Mouse (Mus musculus) hindbrain, embryonic 14.5 days (tissue): Measurements from ENCODE around the gene Pdcl3. TPM values are rescaled to one million over a fixed set of nuclear protein-coding genes. Genes with fewer than 3 reads are reported as not detected.

Source experiments
- ATAC-seq: fragments of 200-750 bp; cut with Nextera tagmentation; 2 replicates; pipeline ENCODE4 v1.8.0; 2017; ENCODE audit warnings: moderate number of reproducible peaks, mild to moderate bottlenecking, moderate TSS enrichment, moderate library complexity; ENCODE audit not compliant: low FRiP score
- DNase-seq: peaks from one replicate; pipeline ENCODE4 v3.0.0-alpha.2; 2015; ENCODE audit warnings: low spot score
- H3K27ac ChIP-seq: fragments of 300-500 bp; sonication (generic); 2 replicates; pipeline ENCODE4 v1.5.1; 2014; ENCODE audit warnings: mild to moderate bottlenecking, moderate library complexity
- H3K27me3 ChIP-seq: fragments of 300-500 bp; sonication (generic); 2 replicates; pipeline ENCODE4 v1.6.1; 2014; ENCODE audit warnings: mild to moderate bottlenecking, low read length, mixed read lengths; ENCODE audit not compliant: control insufficient read depth, insufficient read depth
- H3K36me3 ChIP-seq: fragments of 300-500 bp; sonication (generic); replicated peaks from 2 replicates; pipeline ENCODE4 v1.6.1; 2014; ENCODE audit not compliant: control insufficient read depth, insufficient read depth
- H3K4me1 ChIP-seq: fragments of 300-500 bp; sonication (generic); replicated peaks from 2 replicates; pipeline ENCODE4 v1.6.1; 2014; ENCODE audit warnings: antibody characterized with exemption, low read length, mixed read lengths; ENCODE audit not compliant: control insufficient read depth, insufficient read depth
- H3K4me2 ChIP-seq: fragments of 300-500 bp; sonication (generic); replicated peaks from 2 replicates; pipeline ENCODE4 v1.6.1; 2014; ENCODE audit warnings: mild to moderate bottlenecking, moderate library complexity
- H3K4me3 ChIP-seq: fragments of 300-500 bp; sonication (generic); replicated peaks from 2 replicates; pipeline ENCODE4 v1.5.1; 2014; ENCODE audit warnings: mild to moderate bottlenecking, low read length
- H3K9ac ChIP-seq: fragments of 300-500 bp; sonication (generic); 2 replicates; pipeline ENCODE4 v1.6.1; 2014
- H3K9me3 ChIP-seq: fragments of 300-500 bp; sonication (generic); 2 replicates; pipeline ENCODE4 v1.6.1; 2016; ENCODE audit warnings: low read length; ENCODE audit not compliant: control insufficient read depth
- WGBS: fragments of 180-500 bp; shearing (Covaris S2); extraction: QIAGEN DNeasy Blood & Tissue Kit; methylation state at CpG from one replicate; pipeline ENCODE4 v1.1.7; 2014; 5-methylcytosine and 5-hydroxymethylcytosine counted together
- polyA plus RNA-seq: library from polyadenylated mRNA; unstranded; fragments of >200 nt; fragmentation: Nextera tagmentation; extraction: Ambion mirVana; gene quantifications from 2 replicates; pipeline ENCODE4 v1.2.1, GENCODE M21; 2014

Gene Pdcl3
- 131 and 141 TPM in 2 replicates for polyA plus RNA-seq

- H3K27ac ChIP-seq = no peak within 1 kb of the TSS
- 87% methylated on average over 3 of the region's 3 CpGs for WGBS
- peaks cover 11% of the 10 kb centered on the region for H3K4me1 ChIP-seq
- no peak for DNase-seq
- no peaks in the 10 kb centered on the region for H3K36me3 ChIP-seq
- H3K9ac ChIP-seq = no peak within 1 kb of the TSS
- no peak within 1 kb of the TSS for H3K4me3 ChIP-seq
- no peaks in the 10 kb centered on the region for H3K27me3 ChIP-seq
- no peak within 1 kb of the TSS for H3K4me2 ChIP-seq
- no peak for ATAC-seq
- no peaks in the 10 kb centered on the region for H3K9me3 ChIP-seq
These were observed at the start of gene Pdcl3 for GRCm38 (mm10) chr1:38985308-38985707. Gene Pdcl3 (plus strand): TSS chr1:38985608.

DNA sequence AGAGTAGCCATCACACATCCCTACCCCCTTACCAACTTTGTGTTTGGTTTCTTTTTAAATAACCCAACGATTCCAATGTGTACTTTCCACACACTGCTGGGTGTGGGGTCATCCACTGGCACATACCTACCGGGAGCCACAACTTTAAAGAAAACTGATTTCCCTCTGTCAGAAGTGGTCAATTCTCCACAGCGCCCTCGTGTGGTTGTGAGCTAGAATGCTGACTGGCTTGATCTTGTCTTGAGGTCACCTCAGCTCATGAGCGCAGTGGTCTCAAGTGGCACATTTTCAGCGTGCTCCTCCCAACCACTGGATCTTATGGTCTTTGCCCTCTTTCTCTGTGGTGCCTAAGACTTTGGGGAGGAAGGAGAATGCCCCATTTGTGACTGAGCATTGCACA, 48.6 kb upstream of the Pdcl3 start:
- ATAC-seq (no peak), DNase-seq (peak; percentile 29)
- no peaks in the 10 kb centered on the region for H3K36me3 ChIP-seq
- H3K4me2 ChIP-seq = no peak overlapping the region
- no peak overlapping the region for H3K9ac ChIP-seq
- H3K4me1 ChIP-seq = no peaks in the 10 kb centered on the region
- 22% methylated on average over 6 of the region's 6 CpGs for WGBS
- no peak overlapping the region for H3K4me3 ChIP-seq
- H3K27me3 ChIP-seq = no peaks in the 10 kb centered on the region
- no peaks in the 10 kb centered on the region for H3K9me3 ChIP-seq
- H3K27ac ChIP-seq = no peak overlapping the region

GRCm38 (mm10) chr1:38938849-38939248, 46.6 kb upstream of the Pdcl3 start, which contains the start of gene Nms:
Gene Nms (plus strand): TSS chr1:38939149.
- H3K27me3 ChIP-seq = no peaks in the 10 kb centered on the region
- WGBS = 65% methylated on average over 6 of the region's 6 CpGs
- H3K36me3 ChIP-seq = no peaks in the 10 kb centered on the region
- H3K4me2 ChIP-seq = no peak within 1 kb of the TSS
- ATAC-seq (no peak), DNase-seq (no peak)
- H3K9me3 ChIP-seq = no peaks in the 10 kb centered on the region
- no peak within 1 kb of the TSS for H3K9ac ChIP-seq
- H3K4me3 ChIP-seq = no peak within 1 kb of the TSS
- no peaks in the 10 kb centered on the region for H3K4me1 ChIP-seq
- no peak within 1 kb of the TSS for H3K27ac ChIP-seq

DNA sequence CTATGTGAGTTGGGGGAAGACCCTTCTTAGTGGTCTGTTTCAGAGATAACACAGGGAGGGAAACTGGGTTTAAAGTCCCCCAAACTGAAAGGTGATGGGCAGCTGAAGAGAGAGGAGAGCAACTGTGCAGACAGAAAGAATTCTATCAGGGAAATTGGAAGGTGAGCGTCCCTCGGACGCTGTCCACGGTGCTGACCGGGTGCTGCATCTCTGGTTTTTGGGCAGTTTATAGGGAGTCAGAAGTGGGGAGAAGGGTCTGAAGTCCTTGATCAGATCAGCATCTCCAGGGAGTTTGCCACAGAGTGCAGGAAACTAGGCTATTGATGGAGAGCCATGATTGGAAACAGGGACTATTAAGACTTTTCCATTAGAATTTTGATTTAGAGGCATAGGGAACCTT, 45.8 kb upstream of the Pdcl3 start:
- Histone ChIP-seq H3K27me3 (no peaks in the 10 kb centered on the region), H3K4me1 (no peaks in the 10 kb centered on the region), H3K9me3 (no peaks in the 10 kb centered on the region), H3K4me2 (no peak overlapping the region), H3K36me3 (no peaks in the 10 kb centered on the region), H3K27ac (no peak overlapping the region), H3K4me3 (no peak overlapping the region), H3K9ac (no peak overlapping the region)
- ATAC-seq (no peak), DNase-seq (no peak)
- WGBS = 5% methylated on average over 5 of the region's 5 CpGs

DNA sequence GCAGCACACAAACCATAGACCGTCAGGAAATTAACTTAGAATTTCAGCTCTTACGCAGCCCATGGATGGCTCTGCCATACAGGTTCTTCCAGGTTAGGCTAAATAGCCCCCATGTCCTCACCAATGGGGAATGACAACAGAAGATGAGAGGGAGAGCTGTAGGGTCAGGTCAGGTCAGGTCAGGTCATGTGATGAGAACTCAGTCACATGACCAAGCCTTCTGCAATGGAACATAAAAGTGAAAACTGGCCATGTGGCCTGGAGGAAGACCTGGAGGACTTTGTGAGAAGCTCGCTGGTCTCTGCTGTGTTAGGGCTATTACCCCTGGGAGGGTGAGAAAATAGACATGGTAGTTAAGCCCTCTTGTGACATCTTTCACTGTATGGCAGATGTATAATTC, 29.0 kb upstream of the Pdcl3 start:
- Histone ChIP-seq H3K36me3 (no peaks in the 10 kb centered on the region), H3K9ac (no peak overlapping the region), H3K4me3 (no peak overlapping the region), H3K9me3 (no peaks in the 10 kb centered on the region), H3K27me3 (no peaks in the 10 kb centered on the region), H3K27ac (no peak overlapping the region), H3K4me1 (no peaks in the 10 kb centered on the region), H3K4me2 (no peak overlapping the region)
- no peak for ATAC-seq
- WGBS = 89% methylated on average over 3 of the region's 3 CpGs
- no peak for DNase-seq

DNA sequence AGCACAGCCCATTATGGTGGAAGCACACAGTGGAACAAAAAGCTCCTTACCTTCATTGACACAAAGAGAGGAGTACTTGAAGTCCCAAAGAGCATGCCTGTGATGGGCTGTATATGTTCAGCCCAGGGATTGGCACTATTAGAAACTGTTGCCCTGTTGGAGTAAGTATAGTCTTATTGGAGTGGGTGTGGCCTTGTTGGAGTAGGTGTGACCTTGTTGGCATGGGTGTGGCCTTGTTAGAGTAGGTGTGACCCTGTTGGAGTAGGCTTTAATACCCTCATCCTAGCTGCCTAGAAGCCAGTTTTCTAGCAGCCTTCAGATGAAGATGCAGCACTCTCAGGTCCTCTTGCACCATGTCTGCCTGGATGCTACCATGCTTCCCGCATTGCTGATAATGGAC, 16.3 kb upstream of the Pdcl3 start:
- no peak overlapping the region for H3K4me3 ChIP-seq
- H3K9me3 ChIP-seq = no peaks in the 10 kb centered on the region
- H3K27ac ChIP-seq = no peak overlapping the region
- DNase-seq (no peak), ATAC-seq (no peak)
- H3K36me3 ChIP-seq = no peaks in the 10 kb centered on the region
- H3K4me1 ChIP-seq = no peaks in the 10 kb centered on the region
- H3K4me2 ChIP-seq = no peak overlapping the region
- no peak overlapping the region for H3K9ac ChIP-seq
- 92% methylated on average over 1 of the region's 1 CpGs for WGBS
- H3K27me3 ChIP-seq = no peaks in the 10 kb centered on the region

DNA sequence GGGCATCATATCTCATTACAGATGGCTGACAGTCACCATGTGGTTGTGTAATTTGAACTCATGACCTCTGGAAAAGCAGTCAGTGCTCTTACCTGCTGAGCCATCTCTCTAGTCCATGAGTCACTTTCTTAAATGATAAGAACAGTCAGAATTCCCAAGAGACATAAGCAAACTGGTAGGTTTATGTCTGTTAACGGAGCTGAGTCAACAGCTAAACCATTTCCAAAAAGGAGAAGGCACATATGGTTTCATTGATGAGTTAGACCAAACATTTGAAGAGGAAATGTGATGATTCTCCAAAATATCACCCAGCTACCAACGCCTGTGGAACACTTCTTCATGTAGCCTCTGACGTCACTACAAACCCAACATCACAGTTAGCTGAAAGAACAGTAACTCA, 13.7 kb upstream of the Pdcl3 start:
- Histone ChIP-seq H3K36me3 (no peaks in the 10 kb centered on the region), H3K27ac (no peak overlapping the region)
- WGBS = 88% methylated on average over 3 of the region's 3 CpGs

GRCm38 (mm10) chr1:38972986-38973592, 12.3 kb upstream of the Pdcl3 start:
- ATAC-seq (no peak), DNase-seq (no peak)
- no peak overlapping the region for H3K27ac ChIP-seq
- no peak overlapping the region for H3K4me3 ChIP-seq
- no peaks in the 10 kb centered on the region for H3K4me1 ChIP-seq
- no peaks in the 10 kb centered on the region for H3K36me3 ChIP-seq
- 86% methylated on average over 9 of the region's 9 CpGs for WGBS
- no peaks in the 10 kb centered on the region for H3K27me3 ChIP-seq
- no peaks in the 10 kb centered on the region for H3K9me3 ChIP-seq
- no peak overlapping the region for H3K4me2 ChIP-seq
- no peak overlapping the region for H3K9ac ChIP-seq

More for the DNA sequence above, 13.7 kb upstream of the Pdcl3 start:
- no peak overlapping the region for H3K9ac ChIP-seq
- no peak overlapping the region for H3K4me3 ChIP-seq
- H3K4me1 ChIP-seq = no peaks in the 10 kb centered on the region
- DNase-seq (no peak), ATAC-seq (no peak)
- no peaks in the 10 kb centered on the region for H3K9me3 ChIP-seq
- no peaks in the 10 kb centered on the region for H3K27me3 ChIP-seq
- H3K4me2 ChIP-seq = no peak overlapping the region

GRCm38 (mm10) chr1:38979953-38980352, 5.5 kb upstream of the Pdcl3 start:
- 87% methylated on average over 7 of the region's 7 CpGs for WGBS
- no peaks in the 10 kb centered on the region for H3K27me3 ChIP-seq

DNA sequence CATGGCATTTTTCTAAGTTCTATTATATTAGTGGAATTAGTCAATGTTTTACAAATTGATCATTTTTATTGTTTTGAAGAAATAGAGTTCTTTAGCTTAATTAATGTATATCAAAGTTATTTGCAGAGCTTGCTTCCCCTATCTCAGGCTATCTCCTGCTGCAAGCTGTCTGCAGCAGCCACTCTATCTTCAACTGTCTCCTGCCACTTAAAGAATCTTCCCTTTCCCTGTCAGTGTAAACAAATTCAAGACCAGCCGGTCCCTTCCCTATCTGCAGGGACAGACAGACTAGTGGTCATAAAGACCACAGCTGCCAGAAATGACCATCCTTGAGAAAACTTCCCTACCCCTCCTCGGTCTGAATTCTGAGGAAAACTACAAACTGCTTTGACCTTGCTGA, 1.5 kb upstream of the Pdcl3 start:
- Histone ChIP-seq H3K9me3 (no peaks in the 10 kb centered on the region), H3K36me3 (no peaks in the 10 kb centered on the region), H3K4me1 (peaks cover 11% of the 10 kb centered on the region), H3K27me3 (no peaks in the 10 kb centered on the region), H3K9ac (no peak overlapping the region), H3K27ac (no peak overlapping the region), H3K4me2 (no peak overlapping the region), H3K4me3 (no peak overlapping the region)
- ATAC-seq (no peak), DNase-seq (no peak)
- 73% methylated on average over 2 of the region's 2 CpGs for WGBS

More at GRCm38 (mm10) chr1:38979953-38980352, 5.5 kb upstream of the Pdcl3 start:
- Histone ChIP-seq H3K36me3 (no peaks in the 10 kb centered on the region), H3K4me3 (no peak overlapping the region), H3K4me1 (no peaks in the 10 kb centered on the region), H3K27ac (no peak overlapping the region), H3K9me3 (no peaks in the 10 kb centered on the region), H3K9ac (no peak overlapping the region), H3K4me2 (no peak overlapping the region)
- DNase-seq (no peak), ATAC-seq (no peak)
